Mouse (Mus musculus) lung, postnatal 10 days (tissue): ENCODE measurements around the gene Gm9046.
"Not testable (repeated sequence)": the region's sequence is repeated elsewhere in the genome, so short reads cannot be mapped to it uniquely, and the experiment has no call there.

ENCODE experiments used
- DNase-seq: peaks from one replicate; pipeline ENCODE4 v3.0.0; 2021

Gm9046 gene

GRCm38 (mm10) chr10:118343155-118343554 lies at the start of gene Gm9046:
Gene Gm9046 (minus strand): TSS chr10:118343255.
- not testable (repeated sequence) for DNase-seq

GRCm38 (mm10) chr10:118370443-118370842 lies 27.4 kb upstream of the Gm9046 start:
- DNase-seq: peak; percentile 90

GRCm38 (mm10) chr10:118369518-118369917 lies 26.5 kb upstream of the Gm9046 start:
- no peak for DNase-seq

GRCm38 (mm10) chr10:118354005-118354404 lies 10.9 kb upstream of the Gm9046 start, which contains the start of gene Gm9049:
Gene Gm9049 (minus strand): TSS chr10:118354105.
- not testable (repeated sequence) for DNase-seq

GRCm38 (mm10) chr10:118348579-118348978 lies 5.5 kb upstream of the Gm9046 start, which contains the start of gene Gm9048:
Gene Gm9048 (minus strand): TSS chr10:118348679.
- not testable (repeated sequence) for DNase-seq

GRCm38 (mm10) chr10:118337731-118338130 lies 5.3 kb downstream of the Gm9046 start, which contains the start of gene Gm9045:
Gene Gm9045 (minus strand): TSS chr10:118337831.
- not testable (repeated sequence) for DNase-seq

- not testable (repeated sequence) for DNase-seq
Observed at GRCm38 (mm10) chr10:118332308-118332707, 10.7 kb downstream of the Gm9046 start, which contains the start of gene Gm9044. Gene Gm9044 (minus strand): TSS chr10:118332408.

- DNase-seq: not testable (repeated sequence)
Observed at GRCm38 (mm10) chr10:118326869-118327268, 16.2 kb downstream of the Gm9046 start, which contains the start of gene Gm9040. Gene Gm9040 (minus strand): TSS chr10:118326969.

GRCm38 (mm10) chr10:118319024-118319423 lies 24.0 kb downstream of the Gm9046 start:
- DNase-seq: no peak

- not testable (repeated sequence) for DNase-seq
Observed at GRCm38 (mm10) chr10:118302133-118302532, 40.9 kb downstream of the Gm9046 start.

GRCm38 (mm10) chr10:118294938-118295337 lies 48.1 kb downstream of the Gm9046 start, which contains the start of gene Iltifb:
Gene Iltifb (minus strand): TSS chr10:118295038.
- no peak for DNase-seq
